Mouse (Mus musculus) left cerebral cortex, postnatal 14 days (tissue): ENCODE measurements at regions not wholly inside any gene's neighbourhood (a gene's known extent, or its start where the extent isn't known, plus 50 kb on each side); places are given as distances from the start of the nearest gene placed in this dataset.

Experiments
- DNase-seq, 2 experiments: peaks; one replicate each; pipeline ENCODE4 v3.0.0; 2021 to 2022; ENCODE audit warnings: low spot score in 2 of 2, mixed read lengths in 1 of 2
- intact Hi-C: fragments of 180-260 bp; cut with DNase I; formaldehyde crosslinking; loops from one replicate; pipeline ENCODE4 v1.15.1; 2025

GRCm38 (mm10) chr13:70348456-70348855 is 289.0 kb downstream of the Ice1 start:
- intact Hi-C loops = no loop called here
- DNase-seq = no peak

- no peak for DNase-seq
- intact Hi-C loops = no loop called here
These were observed 288.5 kb downstream of the Ice1 start for GRCm38 (mm10) chr13:70348965-70349364.

- intact Hi-C loops = no loop called here
- no peak for DNase-seq
These were observed 267.8 kb downstream of the Ice1 start for GRCm38 (mm10) chr13:70369647-70370046.

GRCm38 (mm10) chr13:70380772-70381171 is 256.7 kb downstream of the Ice1 start:
- DNase-seq = peak; percentile 49 to 80
- intact Hi-C loops = no loop called here

- DNase-seq = no peak
- intact Hi-C loops = no loop called here
These were observed 252.1 kb downstream of the Ice1 start for GRCm38 (mm10) chr13:70385292-70385691.

GRCm38 (mm10) chr13:70412788-70413187 is 224.6 kb downstream of the Ice1 start:
- no peak for DNase-seq
- intact Hi-C loops = no loop called here

GRCm38 (mm10) chr13:70418156-70418555 is 219.3 kb downstream of the Ice1 start:
- no peak for DNase-seq
- intact Hi-C loops = no loop called here

- intact Hi-C loops = no loop called here
These were observed 198.0 kb downstream of the Ice1 start for GRCm38 (mm10) chr13:70439419-70439818.

GRCm38 (mm10) chr13:70446940-70447339 is 190.5 kb downstream of the Ice1 start:
- DNase-seq = no peak
- intact Hi-C loops = no loop called here

More at GRCm38 (mm10) chr13:70439419-70439818, 198.0 kb downstream of the Ice1 start:
- no peak for DNase-seq

GRCm38 (mm10) chr13:70454592-70455390 is 182.6 kb downstream of the Ice1 start:
- intact Hi-C loops = no loop called here
- DNase-seq = no peak

- intact Hi-C loops = no loop called here
- no peak for DNase-seq
These were observed 179.0 kb downstream of the Ice1 start for GRCm38 (mm10) chr13:70458406-70458805.

- DNase-seq = peak in 1 of 2 experiments; percentile 22
- intact Hi-C loops = no loop called here
These were observed 172.4 kb downstream of the Ice1 start for GRCm38 (mm10) chr13:70464996-70465395.

GRCm38 (mm10) chr13:70474746-70475145 is 162.7 kb downstream of the Ice1 start:
- DNase-seq = no peak
- intact Hi-C loops = no loop called here

GRCm38 (mm10) chr13:70475366-70475765 is 162.1 kb downstream of the Ice1 start:
- no peak for DNase-seq
- intact Hi-C loops = no loop called here

- intact Hi-C loops = no loop called here
- no peak for DNase-seq
These were observed 138.1 kb downstream of the Ice1 start for GRCm38 (mm10) chr13:70499302-70499701.
